Mouse (Mus musculus): ENCODE results near the gene Sorbs2.

GRCm38 (mm10) chr8:45580544-45580866, 72.9 kb downstream of the Sorbs2 start:
- no peak for TF ChIP-seq CTCF (IDR thresholded peaks at IDR 0.05; ENCODE audit: low read depth, low read length)
- no peak for TF ChIP-seq POLR2A (IDR thresholded peaks at IDR 0.05; ENCODE audit: borderline replicate concordance, low read depth, low read length)

Measured in bone marrow macrophage, adult 2 months (primary cell).